Mouse (Mus musculus) heart, embryonic 14.5 days (tissue): Measurements from ENCODE around the gene 2410015M20Rik. TPM values are rescaled to one million over a fixed set of nuclear protein-coding genes. Genes with fewer than 3 reads are reported as not detected.
A peak's percentile ranks its signal among the peaks of the same experiment; 100 is the strongest.

ENCODE experiments used
- ATAC-seq: fragments of 200-750 bp; cut with Nextera tagmentation; 2 replicates; pipeline ENCODE4 v1.8.0; 2017; ENCODE audit warnings: low read depth, moderate TSS enrichment; ENCODE audit not compliant: insufficient number of reproducible peaks, insufficient read depth, low FRiP score
- H3K27ac ChIP-seq, 2 experiments: fragments of 200-500 bp in 1 of 2; fragments of 300-500 bp in 1 of 2; sonication (generic) in 1 of 2; replicated peaks in 1 of 2; 2 replicates each; pipeline ENCODE4 v1.5.1; 2012 to 2014; ENCODE audit warnings: low read depth in 2 of 2, low read length in 2 of 2, control low read depth in 1 of 2, mild to moderate bottlenecking in 1 of 2, mixed read lengths in 1 of 2; ENCODE audit not compliant: control insufficient read depth in 1 of 2, insufficient read depth in 1 of 2
- H3K27me3 ChIP-seq: fragments of 300-500 bp; sonication (generic); 2 replicates; pipeline ENCODE4 v1.6.1; 2014; ENCODE audit warnings: mild to moderate bottlenecking, low read length, control low read depth; ENCODE audit not compliant: control insufficient read depth, insufficient read depth
- H3K36me3 ChIP-seq: fragments of 300-500 bp; sonication (generic); 2 replicates; pipeline ENCODE4 v1.6.1; 2014; ENCODE audit warnings: mild to moderate bottlenecking, control low read depth, low read length, mixed read lengths; ENCODE audit not compliant: control insufficient read depth, insufficient read depth
- H3K4me1 ChIP-seq, 2 experiments: fragments of 200-500 bp in 1 of 2; fragments of 300-500 bp in 1 of 2; sonication (generic) in 1 of 2; 2 replicates each; pipeline ENCODE4 v1.6.1; 2012 to 2014; ENCODE audit warnings: low read length in 2 of 2, control low read depth in 1 of 2, mixed read lengths in 1 of 2; ENCODE audit not compliant: control insufficient read depth in 2 of 2, insufficient read depth in 2 of 2
- H3K4me2 ChIP-seq: fragments of 300-500 bp; sonication (generic); 2 replicates; pipeline ENCODE4 v1.6.1; 2014; ENCODE audit warnings: mild to moderate bottlenecking, low read length
- H3K4me3 ChIP-seq, 2 experiments: fragments of 200-500 bp in 1 of 2; fragments of 300-500 bp in 1 of 2; sonication (generic) in 1 of 2; 2 replicates each; pipeline ENCODE4 v1.5.1; 2012 to 2014; ENCODE audit warnings: low read length in 2 of 2, mild to moderate bottlenecking in 2 of 2, control low read depth in 1 of 2, low read depth in 1 of 2, moderate library complexity in 1 of 2; ENCODE audit not compliant: control insufficient read depth in 1 of 2, insufficient read depth in 1 of 2
- H3K9ac ChIP-seq: fragments of 300-500 bp; sonication (generic); 2 replicates; pipeline ENCODE4 v1.6.1; 2014; ENCODE audit warnings: mild to moderate bottlenecking, low read length
- H3K9me3 ChIP-seq: fragments of 300-500 bp; sonication (generic); 2 replicates; pipeline ENCODE4 v1.6.1; 2016; ENCODE audit warnings: low read length, control low read depth; ENCODE audit not compliant: control insufficient read depth
- WGBS: fragments of 180-500 bp; shearing (Covaris S2); extraction: QIAGEN DNeasy Blood & Tissue Kit; methylation state at CpG from one replicate; pipeline ENCODE4 v1.1.7; 2014; 5-methylcytosine and 5-hydroxymethylcytosine counted together
- polyA plus RNA-seq: library from polyadenylated mRNA; unstranded; fragments of >200 nt; fragmentation: Nextera tagmentation; extraction: Ambion mirVana; gene quantifications from 2 replicates; pipeline ENCODE4 v1.2.1, GENCODE M21; 2014

Gene 2410015M20Rik
- 390 and 398 TPM in 2 replicates for polyA plus RNA-seq

- peak within 1 kb of the TSS; percentile 53 to 76 for H3K27ac ChIP-seq
- no peaks in the 10 kb centered on the region for H3K9me3 ChIP-seq
- H3K4me2 ChIP-seq, result peak within 1 kb of the TSS; percentile 71
- peak; percentile 83 for ATAC-seq
- H3K4me3 ChIP-seq, result peak within 1 kb of the TSS; percentile 73 to 95
- peak within 1 kb of the TSS; percentile 89 for H3K9ac ChIP-seq
- WGBS, result under 1% methylated on average over 44 of the region's 44 CpGs
- H3K4me1 ChIP-seq, result peaks cover 8 to 20% of the 10 kb centered on the region in 2 experiments
- H3K27me3 ChIP-seq, result no peaks in the 10 kb centered on the region
- peaks cover 43% of the 10 kb centered on the region for H3K36me3 ChIP-seq
Measured at GRCm38 (mm10) chr17:56609452-56610171, at the start of gene 2410015M20Rik. TSS of gene 2410015M20Rik (minus strand) at chr17:56609771.

- Histone ChIP-seq H3K27me3 (no peaks in the 10 kb centered on the region), H3K36me3 (no peaks in the 10 kb centered on the region), H3K4me2 (no peak overlapping the region), H3K4me3 (no peak overlapping the region), H3K9me3 (no peaks in the 10 kb centered on the region), H3K27ac (no peak overlapping the region), H3K4me1 (no peaks in the 10 kb centered on the region), H3K9ac (no peak overlapping the region)
- WGBS, result 79% methylated on average over 6 of the region's 6 CpGs
- ATAC-seq, result no peak
Measured at GRCm38 (mm10) chr17:56656171-56656570, 46.6 kb upstream of the 2410015M20Rik start.

GRCm38 (mm10) chr17:56655311-56655710 lies 45.7 kb upstream of the 2410015M20Rik start:
- H3K4me3 ChIP-seq, result no peak overlapping the region
- no peak overlapping the region for H3K9ac ChIP-seq
- no peaks in the 10 kb centered on the region for H3K4me1 ChIP-seq
- H3K9me3 ChIP-seq, result no peaks in the 10 kb centered on the region
- WGBS, result 56% methylated on average over 3 of the region's 3 CpGs
- H3K27me3 ChIP-seq, result no peaks in the 10 kb centered on the region
- H3K27ac ChIP-seq, result no peak overlapping the region
- H3K4me2 ChIP-seq, result no peak overlapping the region
- no peak for ATAC-seq
- H3K36me3 ChIP-seq, result no peaks in the 10 kb centered on the region

GRCm38 (mm10) chr17:56654771-56655170 lies 45.2 kb upstream of the 2410015M20Rik start:
- no peak overlapping the region for H3K27ac ChIP-seq
- H3K4me2 ChIP-seq, result no peak overlapping the region
- ATAC-seq, result no peak
- H3K9ac ChIP-seq, result no peak overlapping the region
- H3K4me3 ChIP-seq, result no peak overlapping the region
- no peaks in the 10 kb centered on the region for H3K27me3 ChIP-seq
- H3K9me3 ChIP-seq, result no peaks in the 10 kb centered on the region
- no peaks in the 10 kb centered on the region for H3K36me3 ChIP-seq
- WGBS, result 55% methylated on average over 2 of the region's 2 CpGs
- H3K4me1 ChIP-seq, result no peaks in the 10 kb centered on the region

- Histone ChIP-seq H3K9ac (no peak overlapping the region), H3K4me2 (no peak overlapping the region), H3K36me3 (no peaks in the 10 kb centered on the region), H3K4me3 (no peak overlapping the region), H3K27ac (no peak overlapping the region), H3K4me1 (peaks cover 2 to 5% of the 10 kb centered on the region in 2 experiments; a peak in 2 of 4 replicates), H3K9me3 (no peaks in the 10 kb centered on the region), H3K27me3 (no peaks in the 10 kb centered on the region)
- ATAC-seq, result no peak
- 20% methylated on average over 10 of the region's 10 CpGs for WGBS
Measured at GRCm38 (mm10) chr17:56651801-56652200, 42.2 kb upstream of the 2410015M20Rik start.

- no peaks in the 10 kb centered on the region for H3K9me3 ChIP-seq
- 0 out of 2 replicates have a peak overlapping the region, but pooled peaks have one; percentile 13 for H3K4me2 ChIP-seq
- 44% methylated on average over 11 of the region's 13 CpGs for WGBS
- H3K36me3 ChIP-seq, result no peaks in the 10 kb centered on the region
- H3K27ac ChIP-seq, result no peak overlapping the region
- H3K4me3 ChIP-seq, result no peak overlapping the region
- H3K27me3 ChIP-seq, result no peaks in the 10 kb centered on the region
- H3K9ac ChIP-seq, result no peak overlapping the region
- ATAC-seq, result no peak
- H3K4me1 ChIP-seq, result peaks cover 2 to 5% of the 10 kb centered on the region in 2 experiments; a peak in 2 of 4 replicates
Measured at GRCm38 (mm10) chr17:56647546-56647945, 38.0 kb upstream of the 2410015M20Rik start.

- WGBS, result 79% methylated on average over 4 of the region's 4 CpGs
- no peak overlapping the region for H3K9ac ChIP-seq
- H3K27ac ChIP-seq, result no peak overlapping the region
- no peak overlapping the region for H3K4me3 ChIP-seq
- no peaks in the 10 kb centered on the region for H3K27me3 ChIP-seq
- no peak for ATAC-seq
- no peaks in the 10 kb centered on the region for H3K36me3 ChIP-seq
- H3K4me1 ChIP-seq, result peaks cover 2 to 5% of the 10 kb centered on the region in 2 experiments; a peak in 2 of 4 replicates
- H3K4me2 ChIP-seq, result no peak overlapping the region
- H3K9me3 ChIP-seq, result no peaks in the 10 kb centered on the region
Measured at GRCm38 (mm10) chr17:56643237-56643636, 33.7 kb upstream of the 2410015M20Rik start.
